ENCODE assay signal across 15 mouse cellular contexts in the genomic region with DNA sequence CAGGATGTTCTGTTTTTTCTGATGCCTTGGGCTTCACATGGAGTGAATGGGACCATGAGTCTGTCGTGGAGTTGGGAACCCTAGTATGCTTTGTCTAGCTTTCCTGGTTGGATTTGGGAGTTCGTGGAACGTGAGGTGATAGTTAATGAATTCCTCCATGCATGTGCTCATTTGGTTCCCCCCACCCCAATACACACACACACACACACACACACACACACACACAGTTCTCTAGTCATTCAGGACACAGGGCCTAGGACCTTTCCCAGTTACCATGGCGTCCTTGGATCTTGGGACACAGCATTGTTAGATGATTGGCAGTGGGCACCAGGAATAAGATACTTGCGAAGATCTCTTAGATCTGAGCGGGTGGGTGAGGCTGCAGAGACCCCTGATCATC. TPM values are rescaled to one million over a fixed set of nuclear protein-coding genes. Genes with fewer than 3 reads are reported as not detected.
DNase-seq lines count a peak whose midpoint lies in the region; ATAC-seq and TF ChIP-seq lines count a peak whose summit lies in the region.
"Had no signal": no experiment of that assay in that cellular context is flagged by ENCODE, and none has a peak within 500 bp of the region (broad histone marks: within the 10 kb centered on the region; RNA-seq: fewer than 3 reads in every experiment).

No protein-coding gene starts in this region.

- H3K4me1 ChIP-seq in embryonic facial prominence, embryonic 13.5 days, result peaks cover 97% of the 10 kb centered on the region
- H3K4me1 ChIP-seq in forebrain, embryonic 13.5 days, result peaks cover 100% of the 10 kb centered on the region
- H3K4me1 ChIP-seq in hindbrain, embryonic 15.5 days (replicated peaks), result peaks cover 93% of the 10 kb centered on the region
- H3K4me1 ChIP-seq in midbrain, postnatal 0 days (ENCODE audit: insufficient read depth, low read length), result peaks cover 26% of the 10 kb centered on the region

- DNase-seq in midbrain, postnatal 0 days (ENCODE audit: low spot score), result peak; percentile 62
- DNase-seq in adrenal gland, postnatal 10 days, result no peak
- no peak for DNase-seq in adrenal gland, adult 2 months
- DNase-seq in frontal cortex, postnatal 14 days (ENCODE audit: low spot score in 2 of 2), result no peak
- DNase-seq: cerebellum, adult 8-10 months; heart, postnatal 10 days; kidney, postnatal 25 days; layer of hippocampus, postnatal 36 days; lung, adult 18-20 months; right cerebral cortex, postnatal 4 days had no signal

- H3K4me3 ChIP-seq in embryonic facial prominence, embryonic 13.5 days, result no peak overlapping the region
- H3K4me3 ChIP-seq in forebrain, embryonic 13.5 days, result peak overlapping the region; percentile 98
- H3K4me3 ChIP-seq in hindbrain, embryonic 15.5 days, result no peak overlapping the region
- peak overlapping the region; percentile 90; the same call in 1 of the 2 replicates for H3K4me3 ChIP-seq in midbrain, postnatal 0 days (ENCODE audit: low read depth, low read length)

- WGBS in embryonic facial prominence, embryonic 13.5 days, result 76% methylated on average over 6 of the region's 6 CpGs
- 39% methylated on average over 6 of the region's 6 CpGs for WGBS in forebrain, embryonic 13.5 days
- 42% methylated on average over 6 of the region's 6 CpGs for WGBS in hindbrain, embryonic 15.5 days
- 32% methylated on average over 6 of the region's 6 CpGs for WGBS in midbrain, postnatal 0 days

- no peak overlapping the region; the same call in 1 of the 2 replicates for H3K27ac ChIP-seq in embryonic facial prominence, embryonic 13.5 days
- peak overlapping the region; percentile 69 for H3K27ac ChIP-seq in forebrain, embryonic 13.5 days
- H3K27ac ChIP-seq in hindbrain, embryonic 15.5 days (replicated peaks), result peak overlapping the region; percentile 36
- peak overlapping the region; percentile 32; the same call in 1 of the 2 replicates for H3K27ac ChIP-seq in midbrain, postnatal 0 days (ENCODE audit: low read depth, low read length)

- H3K27me3 ChIP-seq in embryonic facial prominence, embryonic 13.5 days, result no peaks in the 10 kb centered on the region
- H3K27me3 ChIP-seq in forebrain, embryonic 13.5 days, result no peaks in the 10 kb centered on the region
- no peaks in the 10 kb centered on the region for H3K27me3 ChIP-seq in hindbrain, embryonic 15.5 days
- no peaks in the 10 kb centered on the region for H3K27me3 ChIP-seq in midbrain, postnatal 0 days (ENCODE audit: insufficient read depth, low read length)

- peak overlapping the region; percentile 97 for H3K4me2 ChIP-seq in embryonic facial prominence, embryonic 13.5 days
- peak overlapping the region; percentile 96 for H3K4me2 ChIP-seq in forebrain, embryonic 13.5 days
- H3K4me2 ChIP-seq in hindbrain, embryonic 15.5 days, result peak overlapping the region; percentile 88
- peak overlapping the region; percentile 92 for H3K4me2 ChIP-seq in midbrain, postnatal 0 days (ENCODE audit: low read depth, low read length, poor library complexity, severe bottlenecking)

- peaks cover 41% of the 10 kb centered on the region for H3K36me3 ChIP-seq in embryonic facial prominence, embryonic 13.5 days
- H3K36me3 ChIP-seq in forebrain, embryonic 13.5 days (ENCODE audit: poor library complexity, severe bottlenecking), result peaks cover 56% of the 10 kb centered on the region
- H3K36me3 ChIP-seq in hindbrain, embryonic 15.5 days, result no peaks in the 10 kb centered on the region
- no peaks in the 10 kb centered on the region for H3K36me3 ChIP-seq in midbrain, postnatal 0 days (ENCODE audit: insufficient read depth, low read length)

- no peaks in the 10 kb centered on the region for H3K9me3 ChIP-seq in embryonic facial prominence, embryonic 13.5 days
- no peaks in the 10 kb centered on the region for H3K9me3 ChIP-seq in forebrain, embryonic 13.5 days (replicated peaks)
- no peaks in the 10 kb centered on the region for H3K9me3 ChIP-seq in hindbrain, embryonic 15.5 days
- H3K9me3 ChIP-seq in midbrain, postnatal 0 days (ENCODE audit: low read length), result no peaks in the 10 kb centered on the region

- TF ChIP-seq CTCF in midbrain, postnatal 0 days (IDR thresholded peaks at IDR 0.05), result no peak

- ATAC-seq in embryonic facial prominence, embryonic 13.5 days (ENCODE audit: insufficient number of reproducible peaks, insufficient read depth, low FRiP score, low TSS enrichment, low read depth), result no peak
- no peak for ATAC-seq in forebrain, embryonic 13.5 days
- no peak for ATAC-seq in hindbrain, embryonic 15.5 days (ENCODE audit: low FRiP score, low read depth)
- no peak for ATAC-seq in midbrain, postnatal 0 days (ENCODE audit: low FRiP score)
- ATAC-seq: activated CD4-positive, CD25-positive, alpha-beta regulatory T cell, adult 4 months; intestine, postnatal 0 days had no signal

- H3K9ac ChIP-seq in embryonic facial prominence, embryonic 13.5 days, result no peak overlapping the region
- peak overlapping the region; percentile 100 for H3K9ac ChIP-seq in forebrain, embryonic 13.5 days
- H3K9ac ChIP-seq in hindbrain, embryonic 15.5 days, result peak overlapping the region; percentile 33; the same call in 1 of the 2 replicates
- peak overlapping the region; percentile 20; the same call in 1 of the 2 replicates for H3K9ac ChIP-seq in midbrain, postnatal 0 days (replicated peaks; ENCODE audit: low read length, poor library complexity, severe bottlenecking)

RNA-seq across cellular contexts. Expression of a gene that starts 11.7 kb away (rescaled TPM):
- 46.6 and 51.3 TPM in 2 replicates for polyA plus RNA-seq in embryonic facial prominence, embryonic 13.5 days (2015; fragmentation: Nextera tagmentation; extraction: Ambion mirVana)
- polyA plus RNA-seq in forebrain, embryonic 13.5 days (2015; fragmentation: Nextera tagmentation; extraction: Ambion mirVana), result 81.0 and 89.3 TPM in 2 replicates
- polyA plus RNA-seq in hindbrain, embryonic 15.5 days (2015; fragmentation: Nextera tagmentation; extraction: Ambion mirVana), result 38.7 and 40.3 TPM in 2 replicates
- 112 and 139 TPM in 2 replicates for total RNA-seq in midbrain, postnatal 0 days (2014; rRNA removed)
- polyA plus RNA-seq in midbrain, postnatal 0 days (2015; fragmentation: Nextera tagmentation; extraction: Ambion mirVana), result 49.6 and 49.8 TPM in 2 replicates
- 1 to 10 TPM; 6.4 to 8.5 TPM for total RNA-seq in adrenal gland, postnatal 10 days (2021)
- 1 to 10 TPM; 3.0 to 5.6 TPM for total RNA-seq in adrenal gland, adult 2 months (2021)
- 4.7 and 4.8 TPM in 2 replicates for polyA plus RNA-seq in adrenal gland, adult 2 months (2012; rRNA removed)
- polyA plus RNA-seq: activated CD4-positive, CD25-positive, alpha-beta regulatory T cell, adult 4 months had no signal

Comparison
In these comparisons a context has a peak if more than half of its experiments do, and no peak if none do; other contexts are left out.
1. H3K4me3 ChIP-seq: peak in forebrain, embryonic 13.5 days (single experiment) and midbrain, postnatal 0 days (single experiment); none in embryonic facial prominence, embryonic 13.5 days (single experiment) and hindbrain, embryonic 15.5 days (single experiment).
2. Peak in every context shown above with its lines, with median percentiles within 50 percentile points of each other: H3K4me2 ChIP-seq.